Mouse (Mus musculus) forebrain, embryonic 15.5 days (tissue): ENCODE results near the gene Vmn2r3. TPM values are rescaled to one million over a fixed set of nuclear protein-coding genes. Genes with fewer than 3 reads are reported as not detected.
"Not testable (repeated sequence)": the region's sequence is repeated elsewhere in the genome, so short reads cannot be mapped to it uniquely, and the experiment has no call there.

Experiments
- ATAC-seq: fragments of 200-750 bp; cut with Nextera tagmentation; replicated peaks from 2 replicates; pipeline ENCODE4 v1.8.0; 2017; ENCODE audit warnings: mild to moderate bottlenecking, moderate TSS enrichment, moderate library complexity
- H3K27ac ChIP-seq: fragments of 300-500 bp; sonication (generic); replicated peaks from 2 replicates; pipeline ENCODE4 v1.5.1; 2015; ENCODE audit warnings: mild to moderate bottlenecking, inconsistent platforms
- H3K27me3 ChIP-seq: fragments of 300-500 bp; sonication (generic); 2 replicates; pipeline ENCODE4 v1.6.1; 2015; ENCODE audit warnings: inconsistent platforms
- H3K36me3 ChIP-seq: fragments of 300-500 bp; sonication (generic); 2 replicates; pipeline ENCODE4 v1.6.1; 2015; ENCODE audit warnings: mild to moderate bottlenecking, inconsistent platforms
- H3K4me1 ChIP-seq: fragments of 300-500 bp; sonication (generic); 2 replicates; pipeline ENCODE4 v1.6.1; 2015; ENCODE audit warnings: inconsistent platforms
- H3K4me2 ChIP-seq: fragments of 300-500 bp; sonication (generic); replicated peaks from 2 replicates; pipeline ENCODE4 v1.6.1; 2015; ENCODE audit warnings: mild to moderate bottlenecking, inconsistent platforms
- H3K4me3 ChIP-seq: fragments of 300-500 bp; sonication (generic); 2 replicates; pipeline ENCODE4 v1.5.1; 2015; ENCODE audit warnings: mild to moderate bottlenecking, inconsistent platforms
- H3K9ac ChIP-seq: fragments of 300-500 bp; sonication (generic); replicated peaks from 2 replicates; pipeline ENCODE4 v1.6.1; 2015; ENCODE audit warnings: mild to moderate bottlenecking, inconsistent platforms
- H3K9me3 ChIP-seq: fragments of 300-500 bp; sonication (generic); 2 replicates; pipeline ENCODE4 v1.6.1; 2016; ENCODE audit warnings: inconsistent platforms
- WGBS: fragments of 180-500 bp; shearing (Covaris S2); methylation state at CpG from one replicate; pipeline ENCODE4 v1.1.7; 2015; ENCODE audit warnings: mixed read lengths; 5-methylcytosine and 5-hydroxymethylcytosine counted together
- polyA plus RNA-seq: library from polyadenylated mRNA; unstranded; fragments of >200 nt; fragmentation: Nextera tagmentation; extraction: Ambion mirVana; gene quantifications from 2 replicates; pipeline ENCODE4 v1.2.1, GENCODE M21; 2015

Gene Vmn2r3
- not detected in 2 replicates for polyA plus RNA-seq

DNA sequence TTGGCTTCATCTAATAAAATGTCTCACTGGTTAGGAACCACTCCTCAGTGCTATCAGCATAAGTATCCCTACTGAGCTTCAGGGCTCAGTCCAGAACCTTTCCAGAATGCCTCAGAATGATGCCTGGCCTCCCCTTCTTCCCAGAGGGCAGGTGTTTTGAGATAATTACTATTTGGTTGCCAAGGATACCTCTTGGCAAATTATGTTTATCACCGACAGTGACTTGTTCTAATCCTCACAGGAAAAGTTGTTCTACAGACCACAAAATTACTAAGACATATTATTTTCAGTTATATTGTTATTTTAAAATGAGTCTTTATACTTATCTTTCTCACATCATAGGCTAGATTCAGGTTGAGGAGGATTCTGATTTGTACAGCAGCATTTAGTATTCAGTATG lies at the start of gene Vmn2r3:
Vmn2r3 (minus strand) TSS at position 101 of the 400 bp plus-strand sequence.
- ATAC-seq = no peak
- Histone ChIP-seq H3K4me2 (no peak within 1 kb of the TSS), H3K4me3 (no peak within 1 kb of the TSS), H3K4me1 (no peaks in the 10 kb centered on the region), H3K27me3 (no peaks in the 10 kb centered on the region), H3K27ac (no peak within 1 kb of the TSS), H3K9ac (no peak within 1 kb of the TSS), H3K36me3 (no peaks in the 10 kb centered on the region), H3K9me3 (no peaks in the 10 kb centered on the region)
- 61% methylated on average over 1 of the region's 1 CpGs for WGBS

DNA sequence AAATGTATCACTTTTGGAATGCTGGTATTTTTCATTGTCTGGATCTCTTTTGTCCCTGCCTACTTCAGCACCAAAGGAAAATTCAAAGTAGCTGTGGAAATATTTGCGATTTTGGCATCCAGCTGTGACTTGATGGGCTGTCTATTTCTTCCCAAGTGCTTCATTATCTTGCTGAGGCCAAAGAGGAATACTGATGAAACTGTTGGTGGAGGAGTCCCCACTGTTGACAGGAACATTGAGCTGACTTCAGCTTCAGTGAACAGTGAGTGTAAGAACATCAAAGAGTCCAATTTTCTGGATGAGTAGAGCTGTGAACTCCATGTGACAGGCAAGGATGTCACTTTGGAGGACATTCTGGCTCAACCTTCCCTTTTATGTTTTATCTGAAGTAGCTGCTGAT lies 43.0 kb upstream of the Vmn2r3 start:
- Histone ChIP-seq H3K4me2 (no peak overlapping the region), H3K9me3 (no peaks in the 10 kb centered on the region), H3K9ac (no peak overlapping the region), H3K27ac (no peak overlapping the region), H3K27me3 (no peaks in the 10 kb centered on the region), H3K4me3 (no peak overlapping the region), H3K4me1 (no peaks in the 10 kb centered on the region), H3K36me3 (no peaks in the 10 kb centered on the region)
- WGBS = 48% methylated on average over 1 of the region's 1 CpGs
- no peak for ATAC-seq

DNA sequence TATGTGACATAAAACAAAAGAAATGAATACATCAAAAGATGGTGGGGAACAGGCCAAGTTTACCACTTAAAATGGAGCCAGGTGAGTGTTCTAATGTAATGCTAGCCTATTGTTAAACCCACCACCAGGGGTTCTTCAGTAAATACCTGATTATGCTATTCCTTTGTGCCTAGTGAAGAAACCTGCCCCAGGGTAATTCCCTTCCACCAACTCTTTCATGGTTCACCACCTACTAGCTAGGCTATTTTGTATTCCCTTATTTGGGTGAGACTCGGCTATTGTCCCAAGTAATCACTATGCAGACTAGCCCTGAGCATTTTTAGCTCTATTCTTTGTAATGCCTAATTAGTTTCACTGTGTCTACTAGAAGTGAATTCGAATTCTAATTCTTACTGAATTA lies 32.3 kb upstream of the Vmn2r3 start:
- 22% methylated on average over 2 of the region's 2 CpGs for WGBS
- no peak overlapping the region for H3K27ac ChIP-seq
- no peaks in the 10 kb centered on the region for H3K9me3 ChIP-seq
- no peak overlapping the region for H3K4me2 ChIP-seq
- no peaks in the 10 kb centered on the region for H3K27me3 ChIP-seq
- H3K4me3 ChIP-seq = no peak overlapping the region
- H3K4me1 ChIP-seq = no peaks in the 10 kb centered on the region
- no peak overlapping the region for H3K9ac ChIP-seq
- H3K36me3 ChIP-seq = no peaks in the 10 kb centered on the region
- ATAC-seq = peak; percentile 57; the same call in 1 of the 2 replicates

DNA sequence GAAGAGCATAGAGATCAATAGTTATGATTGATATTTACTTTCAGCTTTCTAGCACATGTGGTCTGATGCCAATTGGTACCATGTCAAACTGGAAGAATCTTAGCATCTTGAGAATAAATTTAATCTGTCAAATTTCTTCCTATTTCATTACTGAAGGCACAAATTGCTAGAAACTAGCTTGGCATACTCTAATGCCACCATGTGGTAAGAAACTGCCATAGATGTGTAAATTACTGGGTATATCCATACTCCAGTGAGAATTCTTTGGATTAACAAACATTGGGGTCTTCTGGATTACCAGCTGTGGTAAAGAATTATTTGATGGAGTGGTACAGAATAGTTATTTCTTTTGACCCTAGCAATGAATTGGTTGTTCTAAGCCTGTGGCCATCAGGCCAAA lies 17.3 kb upstream of the Vmn2r3 start:
- Histone ChIP-seq H3K27me3 (no peaks in the 10 kb centered on the region), H3K4me3 (no peak overlapping the region), H3K9ac (no peak overlapping the region), H3K9me3 (no peaks in the 10 kb centered on the region), H3K36me3 (no peaks in the 10 kb centered on the region), H3K4me2 (no peak overlapping the region), H3K4me1 (no peaks in the 10 kb centered on the region), H3K27ac (no peak overlapping the region)
- no peak for ATAC-seq

DNA sequence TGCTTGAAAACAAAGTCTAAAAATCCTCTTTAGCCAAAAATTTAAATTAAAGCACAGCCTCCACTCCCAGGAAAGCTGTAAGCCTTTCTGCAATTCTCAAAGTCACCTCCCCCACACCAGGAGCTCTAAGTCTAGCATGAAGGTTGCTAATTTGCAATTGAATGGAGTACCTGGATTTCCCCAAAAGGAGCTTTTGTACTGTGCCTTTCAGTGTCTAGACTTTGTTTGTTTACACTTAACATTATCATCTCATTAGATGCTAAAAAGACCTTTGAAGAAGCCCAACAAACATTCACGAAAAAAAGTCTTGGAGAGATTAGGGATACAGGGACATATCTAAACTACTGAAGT lies 23.8 kb downstream of the Vmn2r3 start:
- Histone ChIP-seq H3K27me3 (no peaks in the 10 kb centered on the region), H3K27ac (no peak overlapping the region), H3K9me3 (no peaks in the 10 kb centered on the region), H3K4me3 (no peak overlapping the region), H3K9ac (no peak overlapping the region), H3K4me1 (no peaks in the 10 kb centered on the region), H3K36me3 (no peaks in the 10 kb centered on the region), H3K4me2 (no peak overlapping the region)
- WGBS = 7% methylated on average over 1 of the region's 1 CpGs
- ATAC-seq = no peak

DNA sequence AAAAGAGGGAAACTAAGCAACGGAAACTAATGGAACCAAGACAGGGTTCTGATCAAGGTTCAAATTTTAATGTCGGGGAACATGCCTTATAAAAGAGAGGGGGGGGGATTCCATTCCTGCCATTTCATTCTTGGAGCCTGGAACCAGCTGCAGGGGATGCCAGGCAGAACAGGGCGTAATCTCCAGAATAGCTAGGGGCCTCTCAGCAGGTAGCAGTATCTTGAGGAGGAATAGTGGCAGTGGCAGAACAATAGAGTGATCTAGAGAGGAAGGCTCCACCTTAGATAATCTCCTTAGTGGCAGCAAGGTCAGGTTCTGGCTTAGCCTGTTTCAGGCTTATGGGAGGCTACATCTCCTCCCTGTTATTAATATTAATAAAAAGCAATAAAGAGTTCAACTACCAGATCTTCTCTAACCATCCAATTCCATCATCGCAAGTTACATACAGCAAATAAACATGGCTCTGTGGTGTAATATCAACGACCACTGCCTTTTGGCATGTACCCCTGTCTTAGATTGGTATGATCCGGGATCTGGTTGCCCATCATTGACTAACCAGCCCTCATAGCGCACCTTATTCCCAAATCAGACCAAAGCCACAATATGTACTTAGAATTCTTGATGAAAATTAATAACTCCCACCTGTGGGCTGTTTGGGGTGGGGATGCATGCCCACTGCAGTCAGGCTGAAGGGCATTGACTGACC lies 24.3 kb downstream of the Vmn2r3 start:
- ATAC-seq, H3K27me3 ChIP-seq, H3K4me3 ChIP-seq, H3K4me2 ChIP-seq, H3K27ac ChIP-seq, H3K9ac ChIP-seq, H3K9me3 ChIP-seq, H3K4me1 ChIP-seq, H3K36me3 ChIP-seq: not testable (repeated sequence)
- WGBS = 18% methylated on average over 7 of the region's 7 CpGs

DNA sequence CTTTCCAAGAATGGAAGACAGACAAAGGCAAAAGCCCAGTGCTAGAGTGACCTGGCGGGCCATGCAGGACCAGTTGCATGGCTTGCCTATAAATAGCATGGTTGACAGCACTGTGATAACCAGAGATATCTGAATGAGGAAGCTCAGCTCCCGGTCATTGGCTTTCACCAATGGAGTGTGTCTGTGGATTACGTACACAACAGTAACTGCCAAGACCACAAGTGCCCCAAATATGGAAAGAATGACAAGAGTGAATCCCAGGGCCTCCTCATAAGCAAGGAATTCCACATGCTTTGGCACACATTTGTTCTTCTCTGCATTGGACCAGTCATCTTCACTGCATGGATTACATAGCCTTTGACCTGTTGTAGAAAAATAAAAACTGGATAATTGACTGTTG lies 29.9 kb downstream of the Vmn2r3 start:
- Histone ChIP-seq H3K4me1 (no peaks in the 10 kb centered on the region), H3K9ac (no peak overlapping the region)

DNA sequence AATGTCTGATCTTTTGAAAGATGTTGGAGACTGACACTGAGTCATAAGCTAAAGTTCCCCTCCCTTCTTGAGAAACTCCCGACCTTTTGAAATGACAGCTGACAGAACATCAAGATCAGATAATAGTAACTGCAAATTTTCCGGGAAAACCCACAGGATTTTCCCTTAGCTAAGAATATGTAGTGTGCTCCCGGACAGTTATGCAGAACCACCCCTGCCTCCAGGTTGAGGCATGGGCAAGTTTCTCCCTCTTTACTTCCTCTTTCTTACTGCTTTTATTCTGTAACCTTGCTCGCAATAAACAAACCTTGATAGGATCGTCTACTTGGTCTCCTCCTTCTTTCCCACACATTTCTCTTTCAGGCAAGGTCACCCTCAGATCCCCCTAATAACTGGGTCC lies 37.9 kb downstream of the Vmn2r3 start:
- Histone ChIP-seq H3K4me3 (no peak overlapping the region), H3K27me3 (no peaks in the 10 kb centered on the region), H3K4me2 (no peak overlapping the region), H3K27ac (no peak overlapping the region), H3K9ac (no peak overlapping the region), H3K36me3 (no peaks in the 10 kb centered on the region), H3K9me3 (no peaks in the 10 kb centered on the region), H3K4me1 (no peaks in the 10 kb centered on the region)
- no peak for ATAC-seq
- 87% methylated on average over 5 of the region's 5 CpGs for WGBS

More for the DNA sequence above, 29.9 kb downstream of the Vmn2r3 start:
- Histone ChIP-seq H3K4me2 (no peak overlapping the region), H3K27ac (no peak overlapping the region), H3K27me3 (no peaks in the 10 kb centered on the region), H3K36me3 (no peaks in the 10 kb centered on the region), H3K9me3 (no peaks in the 10 kb centered on the region), H3K4me3 (no peak overlapping the region)
- no peak for ATAC-seq
- WGBS = 86% methylated on average over 3 of the region's 3 CpGs

DNA sequence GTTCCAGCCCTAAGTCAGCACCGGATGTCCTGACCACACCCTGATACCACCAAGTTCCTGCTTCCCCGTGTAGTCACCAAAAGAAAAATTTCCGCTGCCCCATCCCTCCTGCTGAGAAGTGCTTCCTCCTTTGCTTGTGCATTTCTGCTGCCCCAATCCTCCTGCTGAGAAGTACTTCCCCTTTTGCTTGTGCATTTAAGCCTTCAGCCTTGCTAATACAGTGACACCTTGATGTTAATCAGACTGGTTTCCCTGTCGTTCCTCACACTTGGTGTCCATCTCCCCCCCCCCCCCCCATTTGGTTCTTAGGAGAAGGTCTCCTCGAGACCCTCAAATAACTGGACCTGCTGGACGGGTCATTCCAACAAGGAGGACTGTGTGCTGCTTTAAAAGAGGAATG lies 39.0 kb downstream of the Vmn2r3 start:
- H3K4me3 ChIP-seq, H3K4me1 ChIP-seq, H3K36me3 ChIP-seq, H3K9ac ChIP-seq, ATAC-seq, H3K4me2 ChIP-seq, H3K27ac ChIP-seq, H3K27me3 ChIP-seq, H3K9me3 ChIP-seq: not testable (repeated sequence)
- 87% methylated on average over 6 of the region's 6 CpGs for WGBS

DNA sequence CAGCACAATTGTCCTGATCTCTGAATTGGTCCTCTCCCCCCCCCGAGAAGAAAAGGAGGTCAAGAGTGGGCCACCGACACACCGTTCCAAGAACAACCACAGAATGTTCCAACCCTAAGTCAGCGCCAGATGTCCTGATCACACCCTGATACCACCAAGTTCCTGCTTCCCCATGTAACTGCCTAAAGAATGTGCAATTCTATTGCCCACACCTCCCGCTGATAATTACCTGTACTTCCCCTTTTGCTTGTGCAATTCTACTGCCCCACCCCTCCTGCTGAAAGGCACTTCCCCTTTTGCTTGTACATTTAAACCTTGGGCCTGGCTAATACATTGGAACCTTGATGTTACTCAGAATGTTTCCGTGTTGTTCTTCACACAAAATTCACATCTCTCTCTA lies 54.0 kb downstream of the Vmn2r3 start:
- H3K4me2 ChIP-seq, H3K4me3 ChIP-seq, H3K27ac ChIP-seq, H3K27me3 ChIP-seq, H3K4me1 ChIP-seq, H3K36me3 ChIP-seq, H3K9me3 ChIP-seq, ATAC-seq, H3K9ac ChIP-seq: not testable (repeated sequence)
- WGBS = 91% methylated on average over 6 of the region's 6 CpGs

DNA sequence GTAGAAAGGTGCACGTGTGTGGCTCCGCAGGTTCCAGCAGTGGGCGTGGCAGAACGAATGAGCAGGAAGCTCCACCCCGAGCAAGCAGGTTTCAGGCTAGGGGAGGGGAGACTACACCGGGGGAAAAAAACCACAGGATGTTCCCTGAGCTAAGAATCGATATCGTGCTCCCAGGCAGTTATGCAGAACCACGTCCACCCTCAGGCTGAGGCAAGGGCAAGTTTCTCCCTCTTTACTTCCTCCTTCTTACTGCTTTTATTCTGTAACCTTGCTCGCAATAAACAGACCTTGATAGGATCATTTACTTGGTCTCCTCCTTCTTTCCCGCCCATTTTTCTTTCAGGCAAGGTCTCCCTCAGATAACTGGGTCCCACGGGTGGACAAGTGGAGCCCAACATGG lies 55.9 kb downstream of the Vmn2r3 start:
- not testable (repeated sequence) for H3K27me3 ChIP-seq, H3K4me1 ChIP-seq, H3K9me3 ChIP-seq, H3K36me3 ChIP-seq, H3K4me3 ChIP-seq, H3K27ac ChIP-seq, ATAC-seq, H3K4me2 ChIP-seq, H3K9ac ChIP-seq
- 91% methylated on average over 10 of the region's 12 CpGs for WGBS

DNA sequence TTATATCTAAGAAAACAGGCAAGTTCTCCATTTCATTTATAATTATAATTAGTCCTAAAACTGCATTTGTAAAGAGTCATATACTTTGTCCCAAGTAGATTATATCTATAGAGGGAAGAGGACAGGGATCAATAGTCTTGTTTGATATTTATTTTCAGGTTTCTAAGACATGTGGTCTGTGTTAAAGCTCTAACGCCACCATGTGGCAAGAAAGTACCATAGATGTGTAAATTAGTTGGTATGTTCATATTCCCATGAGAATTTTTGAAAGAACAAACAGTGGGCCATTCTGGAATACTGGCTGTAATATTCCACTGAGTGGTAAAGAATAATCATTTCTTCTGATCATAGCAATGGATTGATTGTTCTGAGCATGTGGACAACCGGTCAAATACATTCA lies 62.3 kb downstream of the Vmn2r3 start:
- H3K9ac ChIP-seq = no peak overlapping the region
- H3K4me3 ChIP-seq = no peak overlapping the region
- H3K4me2 ChIP-seq = no peak overlapping the region
- H3K4me1 ChIP-seq = no peaks in the 10 kb centered on the region
- H3K27me3 ChIP-seq = no peaks in the 10 kb centered on the region
- no peak overlapping the region for H3K27ac ChIP-seq
- WGBS = 52% methylated on average over 2 of the region's 2 CpGs
- H3K36me3 ChIP-seq = no peaks in the 10 kb centered on the region
- ATAC-seq = no peak
- no peaks in the 10 kb centered on the region for H3K9me3 ChIP-seq
